Mouse (Mus musculus) hematopoietic stem cell, adult 5-6 weeks (primary cell): Measurements from ENCODE around the gene Flywch1. TPM values are rescaled to one million over a fixed set of nuclear protein-coding genes. Genes with fewer than 3 reads are reported as not detected.

Source experiments
- ATAC-seq, 2 experiments: fragments of 125-278 bp in 1 of 2; replicated peaks in 1 of 2; 2 replicates each; pipeline ENCODE4 v1.8.0; 2016 to 2017; ENCODE audit warnings: inconsistent platforms in 2 of 2, mild to moderate bottlenecking in 2 of 2, moderate number of reproducible peaks in 2 of 2, low read depth in 1 of 2, moderate TSS enrichment in 1 of 2; ENCODE audit not compliant: low FRiP score in 2 of 2, poor library complexity in 2 of 2, severe bottlenecking in 2 of 2, insufficient read depth in 1 of 2, low TSS enrichment in 1 of 2
- total RNA-seq: library from RNA; stranded (forward); fragments of 172-1452, 232-1000 nt; gene quantifications from 2 replicates; pipeline ENCODE4 v1.2.3, GENCODE M21; 2017

Flywch1 gene
- total RNA-seq, 1 experiment from 2014 or later = 33.2 TPM

DNA sequence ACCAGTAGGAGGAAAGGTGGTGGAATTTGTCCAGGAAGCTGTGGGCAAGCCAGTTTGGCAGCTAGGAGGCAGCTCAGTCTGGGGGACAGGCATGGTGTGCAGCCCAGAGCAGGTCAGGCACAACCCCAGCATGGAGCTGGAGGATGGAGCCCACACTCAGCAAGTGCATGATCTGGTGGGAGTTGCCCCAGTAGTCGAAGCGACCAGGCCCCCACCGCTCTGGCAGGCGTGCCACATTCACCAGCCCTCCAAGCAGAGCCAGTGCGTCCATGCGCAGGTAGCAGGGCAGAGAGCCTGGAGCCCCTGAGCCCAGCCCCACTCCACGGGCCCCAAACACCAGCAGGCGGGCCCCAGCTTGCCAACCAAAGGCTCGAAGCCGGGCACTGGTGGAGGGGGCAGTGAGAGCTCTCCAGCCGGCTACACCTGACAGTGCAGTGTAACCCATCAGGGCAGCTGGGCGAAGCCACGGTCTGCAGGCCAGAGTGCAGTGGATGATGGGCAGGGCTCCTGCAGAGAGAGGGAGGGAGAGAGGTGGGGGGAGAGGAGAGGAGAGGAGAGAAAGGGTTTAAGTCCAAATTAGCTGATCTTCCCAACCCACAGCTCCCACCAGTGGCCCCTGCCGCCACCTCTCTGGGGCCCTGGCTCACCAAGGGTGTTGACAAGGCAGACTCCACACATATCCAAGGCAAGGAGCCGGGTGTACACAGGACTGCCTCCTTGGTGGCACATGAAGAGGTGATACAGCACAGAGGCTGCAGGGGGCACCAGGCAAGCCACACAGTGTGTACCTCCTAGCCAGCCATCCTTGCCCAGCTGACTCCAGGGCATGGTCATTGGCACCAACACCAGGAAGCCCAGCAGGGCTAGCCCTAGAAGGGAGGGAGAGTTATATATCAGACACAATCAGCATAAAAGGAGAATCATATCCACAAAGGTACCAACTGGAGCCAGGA, 33.6 kb downstream of the Flywch1 start:
- 0 out of 4 replicates have a peak, but pooled peaks of 1 of the 2 experiments have one; percentile 25 for ATAC-seq

DNA sequence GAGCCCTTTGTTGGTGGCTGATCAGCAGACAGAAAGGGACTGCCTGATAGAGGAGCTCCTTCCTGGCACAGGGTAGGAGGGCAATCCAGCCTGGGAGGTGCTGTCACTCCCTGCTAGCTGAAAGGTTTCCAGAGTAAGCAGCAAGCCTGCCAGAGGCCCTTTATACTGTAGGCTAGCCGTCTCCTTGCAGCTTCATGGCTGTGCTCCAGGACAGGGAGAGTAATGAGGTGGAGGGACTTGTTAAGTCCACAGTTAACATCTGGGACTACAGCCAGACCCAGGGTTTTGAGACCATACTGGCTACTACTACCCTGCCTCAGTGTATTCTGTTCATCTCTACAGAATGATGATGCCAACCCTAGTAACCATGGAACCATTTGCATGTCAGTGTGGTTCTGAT, 37.1 kb downstream of the Flywch1 start:
- ATAC-seq = no peak

DNA sequence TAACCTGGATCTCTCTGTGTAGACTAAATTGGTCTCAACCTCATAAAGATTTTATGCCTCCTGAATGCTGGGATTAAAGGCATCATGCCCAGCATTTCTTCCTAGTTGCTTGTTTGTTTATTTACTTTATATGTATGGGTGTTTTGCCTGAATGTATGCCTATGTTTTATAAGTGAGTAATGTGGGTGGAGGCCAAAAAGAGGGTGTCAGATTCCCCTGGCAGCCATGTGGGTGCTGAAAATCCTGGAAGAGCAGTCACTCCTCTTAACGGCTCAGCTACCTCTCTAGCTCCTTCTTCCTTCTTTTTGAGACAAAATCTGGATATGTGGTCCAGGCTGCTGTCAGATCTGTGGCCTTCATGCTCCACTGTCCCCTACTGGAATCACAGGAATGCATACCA, 41.0 kb downstream of the Flywch1 start:
- ATAC-seq = no peak

DNA sequence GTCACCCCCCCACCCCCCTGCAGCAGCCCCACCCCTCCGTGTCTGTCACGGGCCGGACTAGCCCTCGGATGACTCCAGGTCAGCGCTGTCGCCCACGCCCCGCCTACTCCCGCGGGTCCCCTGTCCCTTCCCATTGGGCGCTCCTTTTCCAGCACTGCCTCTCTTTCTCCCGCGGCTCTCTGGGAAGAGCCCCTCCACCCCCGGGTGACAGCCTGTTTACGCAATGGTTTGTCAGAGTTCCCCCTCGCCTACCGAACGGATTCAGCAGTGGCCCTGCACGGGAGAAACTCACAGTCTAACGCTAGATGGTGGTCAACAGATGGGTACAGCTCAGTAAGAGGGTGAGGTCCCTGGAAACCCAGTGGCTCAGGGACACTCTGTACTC, 44.7 kb downstream of the Flywch1 start:
- peak; percentile 63 to 75 for ATAC-seq

DNA sequence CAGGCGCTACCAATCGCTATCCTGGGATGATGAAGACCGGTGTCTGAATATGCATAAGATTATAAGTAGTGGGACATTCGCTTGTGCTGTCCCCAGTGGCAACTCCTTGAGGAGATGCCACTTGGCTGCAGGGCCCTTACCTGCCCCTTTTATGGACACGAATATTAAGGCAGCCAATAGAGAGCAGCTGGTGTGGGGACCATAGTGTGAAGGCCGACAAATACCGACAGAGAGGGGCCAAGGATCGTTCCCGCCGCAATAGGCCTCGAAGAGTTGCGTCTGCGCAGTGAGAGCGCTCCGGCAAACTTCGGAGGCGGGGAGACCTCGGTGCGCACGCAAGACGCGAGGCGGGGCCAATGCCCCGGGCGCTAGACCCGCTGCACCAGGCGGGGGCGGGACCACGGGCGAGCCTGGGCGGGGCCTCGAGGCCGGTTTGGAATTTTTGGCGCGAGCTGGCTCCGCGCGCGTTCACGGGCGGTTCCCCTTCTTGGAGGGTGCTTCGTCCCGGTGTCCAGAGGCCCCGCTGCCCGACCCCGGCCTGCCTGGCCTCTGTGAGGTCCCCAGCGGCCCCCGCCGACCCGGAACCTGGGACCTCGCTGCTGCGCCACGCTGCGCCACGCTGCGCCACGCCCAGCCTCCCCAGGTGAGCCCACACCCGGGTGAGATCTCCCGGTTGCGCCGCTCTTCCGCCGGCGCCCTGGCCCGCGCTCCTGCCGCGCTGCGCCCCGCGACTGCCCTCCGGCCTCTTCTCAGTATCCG, 45.2 kb downstream of the Flywch1 start, which contains the start of gene Pkmyt1:
Gene Pkmyt1, plus strand, starts transcription at position 338 of the 759 bp plus-strand sequence.
- ATAC-seq = peak; percentile 87 to 88

DNA sequence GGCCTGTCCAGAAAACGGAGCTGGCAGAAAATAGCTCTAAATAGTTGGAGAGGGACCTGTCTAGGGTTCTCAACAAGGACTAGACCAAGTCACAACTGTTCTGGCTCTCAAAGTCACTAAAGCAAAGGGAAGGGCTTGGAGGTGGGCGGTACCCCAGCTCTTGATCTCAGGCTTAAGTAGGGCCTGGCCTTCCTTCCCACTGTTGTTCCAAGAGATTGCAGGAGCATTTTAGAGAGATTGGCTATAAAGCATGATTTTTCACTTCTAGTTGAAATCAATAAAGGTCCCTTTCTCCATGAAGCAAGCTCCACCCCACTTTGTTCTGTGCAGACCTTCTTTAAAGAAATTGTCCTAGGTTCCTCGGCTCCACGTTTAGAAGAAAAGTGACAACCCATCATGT, 45.9 kb downstream of the Flywch1 start:
- no peak for ATAC-seq

DNA sequence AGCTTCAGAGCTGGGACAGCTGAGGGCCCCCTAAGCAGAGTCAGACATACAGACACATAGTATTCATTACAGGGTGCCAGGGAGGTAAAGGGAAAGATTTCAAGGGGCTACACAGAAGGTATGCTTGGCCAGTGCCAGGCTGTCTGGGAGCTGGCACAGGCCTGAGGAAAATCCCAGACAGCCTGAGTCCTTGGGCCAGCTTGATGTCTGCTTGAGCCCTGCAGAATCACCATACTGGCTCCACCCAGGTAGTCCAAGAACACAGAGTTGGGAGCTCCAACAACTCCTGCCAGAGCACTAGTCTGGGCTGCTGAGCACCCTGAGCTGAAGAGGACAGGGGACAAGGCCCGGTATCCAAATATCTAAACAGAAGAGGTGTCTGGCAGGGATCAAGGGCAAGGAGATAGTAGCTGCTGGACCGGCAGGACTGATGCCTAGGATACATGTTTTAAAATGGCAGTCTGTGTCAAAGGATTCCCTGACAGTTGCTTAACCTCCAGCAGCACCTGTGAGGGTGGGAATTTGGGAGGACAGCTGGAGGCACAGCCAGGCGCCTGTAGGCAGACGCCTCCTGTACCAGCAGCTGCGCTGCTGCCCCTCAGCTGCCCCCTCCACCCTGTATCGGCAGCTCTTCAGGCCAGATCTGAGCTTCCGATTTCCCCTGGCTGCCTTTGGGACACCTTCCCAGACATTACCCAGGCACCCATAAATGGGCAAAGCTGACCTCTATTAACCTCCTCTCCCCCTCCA, 48.9 kb downstream of the Flywch1 start, which contains the start of gene 1520401A03Rik:
Gene 1520401A03Rik, minus strand, starts transcription at position 408 of the 750 bp plus-strand sequence.
- no peak for ATAC-seq

DNA sequence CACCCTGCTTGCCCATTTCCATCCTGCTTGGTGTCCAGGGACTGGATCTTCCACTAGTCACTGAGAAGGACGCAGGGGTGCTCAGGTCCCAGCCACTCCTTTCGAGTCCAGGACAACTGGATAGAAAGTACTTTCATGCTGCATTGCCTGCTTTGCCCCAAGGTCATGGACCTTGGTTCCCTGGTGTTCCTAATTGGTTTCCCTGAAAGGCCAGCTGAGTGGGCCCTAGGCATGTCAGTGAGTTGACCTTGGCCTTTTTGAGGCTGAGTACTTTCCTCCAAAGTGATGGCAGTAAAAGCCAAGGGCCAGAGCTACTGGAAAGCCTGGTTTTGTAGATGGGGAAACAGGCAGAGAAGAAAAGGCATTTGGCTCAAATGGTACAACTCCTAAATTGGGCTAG, 49.5 kb downstream of the Flywch1 start:
- no peak for ATAC-seq

DNA sequence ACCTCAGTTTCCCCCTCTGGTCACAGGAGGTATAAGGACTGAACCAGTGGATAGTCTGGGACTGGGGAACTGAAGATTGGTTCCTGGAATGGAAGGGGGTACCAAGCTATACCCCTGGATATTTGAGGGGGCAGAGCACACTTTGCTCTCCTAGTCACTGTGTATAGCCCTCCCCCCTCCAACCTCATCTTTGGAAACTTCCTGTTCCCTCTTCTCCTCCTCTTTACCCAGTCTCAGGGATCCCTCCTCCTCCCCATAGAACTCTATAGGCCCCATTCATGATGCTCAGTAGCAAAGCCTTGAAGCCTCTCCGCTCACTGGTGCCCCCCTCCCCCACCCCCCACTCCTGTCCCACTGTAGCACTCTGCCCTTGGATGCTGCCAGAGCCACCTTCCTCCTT, 51.9 kb downstream of the Flywch1 start:
- no peak for ATAC-seq

DNA sequence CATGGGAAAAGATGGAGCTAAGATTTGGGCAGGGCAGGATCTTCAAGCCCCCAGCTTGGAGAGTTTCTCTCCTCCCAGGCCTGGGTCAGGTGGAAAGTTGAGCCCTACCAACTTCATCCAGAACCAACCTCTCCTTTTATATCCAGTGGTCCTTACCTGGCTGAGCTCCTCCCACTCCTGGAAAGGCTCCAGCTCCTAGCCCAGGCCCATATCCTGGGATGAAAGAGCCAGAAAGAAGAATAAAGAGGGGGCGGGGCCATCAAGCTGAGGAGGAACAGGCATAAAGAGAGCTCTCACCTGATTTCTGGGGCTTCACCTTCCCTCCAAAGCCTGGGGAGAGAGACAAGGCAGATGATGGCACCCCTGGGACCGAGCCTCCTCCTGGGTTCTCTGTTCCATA, 54.4 kb downstream of the Flywch1 start:
- no peak for ATAC-seq

DNA sequence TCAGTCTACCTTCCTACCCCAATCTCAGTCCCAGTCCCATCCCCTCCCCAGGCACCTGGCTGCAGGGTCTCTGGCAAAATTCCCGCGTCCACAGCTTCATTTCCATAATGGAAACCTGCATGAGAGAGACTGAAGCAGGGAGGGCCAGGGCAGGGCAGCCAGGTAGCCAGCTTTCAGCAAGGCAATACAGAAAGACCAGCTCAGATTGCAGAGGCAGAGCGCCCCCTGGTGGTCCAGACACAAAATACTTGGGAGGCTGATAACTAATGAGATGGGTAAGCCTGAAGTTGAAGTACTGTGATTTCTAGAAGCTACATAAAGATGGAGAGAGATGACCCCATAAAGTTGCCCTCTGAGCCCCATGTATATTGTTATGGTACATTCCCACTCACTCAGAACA, 65.2 kb downstream of the Flywch1 start:
- ATAC-seq = peak; percentile 62 to 81

DNA sequence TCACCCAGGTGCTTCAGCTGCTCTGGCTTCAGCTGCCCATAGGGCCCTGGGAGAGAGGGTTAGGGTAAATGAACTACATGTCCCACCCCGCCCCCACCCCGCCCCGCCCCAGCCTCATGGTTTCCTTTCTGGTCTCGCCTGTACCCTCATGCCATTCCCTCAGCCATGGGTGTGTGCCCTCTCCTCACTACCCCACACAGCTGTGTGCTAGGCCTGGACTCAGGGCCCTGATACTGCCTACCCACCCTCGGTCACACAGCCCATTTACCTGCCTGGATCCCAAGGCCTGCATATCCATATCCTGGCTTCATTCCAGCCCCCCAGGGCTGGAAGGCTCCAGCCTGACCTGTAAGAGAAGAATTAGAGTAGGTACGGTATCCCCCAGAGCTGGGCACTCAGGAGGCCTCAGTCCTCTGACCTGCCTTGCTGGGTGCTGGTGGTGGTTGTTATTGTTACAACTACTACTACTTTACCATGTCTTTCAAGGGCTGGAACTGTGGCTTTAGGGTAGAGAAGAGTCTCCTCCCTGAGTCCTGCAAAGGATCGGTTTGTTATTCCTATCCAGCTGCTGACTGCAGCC, 65.8 kb downstream of the Flywch1 start:
- no peak for ATAC-seq

DNA sequence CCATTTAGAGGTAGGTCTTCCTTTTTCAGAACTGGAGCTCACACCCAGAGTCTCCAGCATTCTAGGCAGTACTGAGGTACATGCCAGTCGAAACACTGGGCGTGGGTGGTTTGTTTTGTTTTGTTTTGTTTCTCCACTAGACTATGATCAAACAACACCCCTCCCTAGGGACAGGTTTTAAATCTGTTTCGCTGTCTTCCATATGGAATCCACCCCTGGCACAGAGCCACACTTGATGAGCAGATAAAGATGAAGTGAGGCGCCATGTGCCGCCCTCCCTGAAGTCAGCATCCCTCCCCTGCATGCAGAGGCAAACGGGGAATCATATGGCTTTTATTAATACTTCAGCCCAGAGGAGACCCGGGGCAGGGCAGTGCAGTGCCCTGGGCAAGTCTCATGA, 66.7 kb downstream of the Flywch1 start:
- no peak for ATAC-seq

DNA sequence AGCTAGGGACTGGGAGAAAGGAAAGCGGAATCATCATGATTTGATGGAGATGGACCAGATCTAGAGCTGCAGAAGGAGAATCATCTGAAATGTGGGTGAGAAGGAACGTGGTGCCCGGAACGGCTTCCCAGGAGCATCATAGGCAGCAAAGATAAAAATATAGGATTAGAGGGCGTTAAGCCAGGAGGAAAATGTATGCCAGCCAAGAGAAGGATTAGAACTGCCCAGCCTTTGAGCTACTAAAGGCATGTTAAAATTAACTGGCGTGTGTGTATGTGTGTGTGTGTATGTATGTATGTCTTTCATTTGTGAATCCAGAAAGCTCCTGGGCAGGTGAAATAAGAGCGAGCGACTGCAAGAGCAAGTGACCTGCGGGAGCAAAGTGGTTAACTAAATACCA, 68.1 kb downstream of the Flywch1 start:
- ATAC-seq = no peak
